In the genomic region with DNA sequence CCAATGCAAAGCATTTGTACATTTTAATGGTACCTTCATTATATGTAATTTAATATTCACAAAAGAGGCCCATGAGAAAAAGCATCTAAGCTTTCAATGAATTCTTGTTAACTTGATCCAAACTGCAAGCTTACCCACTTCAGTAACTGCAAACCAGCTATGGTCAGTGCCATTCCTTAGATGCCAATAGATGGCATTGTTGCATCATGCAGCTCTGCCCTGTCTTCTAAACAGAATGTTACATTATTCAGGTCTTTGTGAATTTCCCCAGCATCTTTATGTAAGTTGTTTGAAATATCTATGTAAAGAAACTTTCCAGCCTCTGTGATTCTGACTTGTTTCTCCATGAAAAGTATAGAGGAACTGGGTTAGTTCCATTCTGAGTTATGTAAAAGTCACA, we compare ENCODE assay signal across 18 mouse cellular contexts.
A peak's percentile ranks its signal among the peaks of the same experiment; 100 is the strongest.
DNase-seq lines count a peak whose midpoint lies in the region; ATAC-seq and TF ChIP-seq lines count a peak whose summit lies in the region.
"Had no signal": no experiment of that assay in that cellular context is flagged by ENCODE, and none has a peak within 500 bp of the region (broad histone marks: within the 10 kb centered on the region; RNA-seq: fewer than 3 reads in every experiment).

No protein-coding gene starts in this region.

- H3K9ac ChIP-seq in intestine, postnatal 0 days (ENCODE audit: low read depth, low read length): no peak overlapping the region
- H3K9ac ChIP-seq in intestine, embryonic 16.5 days (ENCODE audit: low read depth, low read length): no peak overlapping the region
- H3K9ac ChIP-seq: intestine, embryonic 15.5 days; liver, embryonic 12.5 days; midbrain, embryonic 12.5 days had no signal

- intact Hi-C loops in heart, postnatal 10 days (cut with DNase I): no loop called here

- no peak overlapping the region for H3K4me3 ChIP-seq in intestine, postnatal 0 days (ENCODE audit: low read depth, low read length)
- no peak overlapping the region for H3K4me3 ChIP-seq in intestine, embryonic 16.5 days (ENCODE audit: low read length)
- H3K4me3 ChIP-seq: heart, adult 2 months; intestine, embryonic 15.5 days; liver, embryonic 12.5 days; midbrain, embryonic 12.5 days had no signal

- H3K4me2 ChIP-seq in intestine, postnatal 0 days (replicated peaks; ENCODE audit: low read depth): no peak overlapping the region
- H3K4me2 ChIP-seq in intestine, embryonic 16.5 days (ENCODE audit: low read depth, low read length): no peak overlapping the region
- H3K4me2 ChIP-seq: intestine, embryonic 15.5 days; liver, embryonic 12.5 days; midbrain, embryonic 12.5 days had no signal

- H3K27me3 ChIP-seq in intestine, postnatal 0 days (replicated peaks; ENCODE audit: control insufficient read depth, insufficient read depth, low read length): no peaks in the 10 kb centered on the region
- no peaks in the 10 kb centered on the region for H3K27me3 ChIP-seq in intestine, embryonic 16.5 days (replicated peaks; ENCODE audit: control insufficient read depth, insufficient read depth, low read length)
- H3K27me3 ChIP-seq: intestine, embryonic 15.5 days; liver, embryonic 12.5 days; midbrain, embryonic 12.5 days had no signal

- H3K9me3 ChIP-seq in intestine, postnatal 0 days (ENCODE audit: control insufficient read depth): no peaks in the 10 kb centered on the region
- H3K9me3 ChIP-seq in intestine, embryonic 16.5 days (ENCODE audit: control insufficient read depth, low read length): no peaks in the 10 kb centered on the region
- H3K9me3 ChIP-seq: intestine, embryonic 15.5 days; liver, embryonic 12.5 days; midbrain, embryonic 12.5 days had no signal

- no peaks in the 10 kb centered on the region for H3K36me3 ChIP-seq in intestine, postnatal 0 days (ENCODE audit: control insufficient read depth, insufficient read depth)
- H3K36me3 ChIP-seq in intestine, embryonic 16.5 days (ENCODE audit: control insufficient read depth, insufficient read depth, low read length): no peaks in the 10 kb centered on the region
- H3K36me3 ChIP-seq: intestine, embryonic 15.5 days; liver, embryonic 12.5 days; midbrain, embryonic 12.5 days had no signal

- ATAC-seq in intestine, postnatal 0 days: no peak
- no peak for ATAC-seq in intestine, embryonic 16.5 days
- ATAC-seq: intestine, embryonic 15.5 days; liver, embryonic 12.5 days had no signal

- H3K4me1 ChIP-seq in intestine, postnatal 0 days (replicated peaks; ENCODE audit: control insufficient read depth, insufficient read depth, low read length): no peaks in the 10 kb centered on the region
- H3K4me1 ChIP-seq in intestine, embryonic 16.5 days (ENCODE audit: control insufficient read depth, insufficient read depth, low read length): no peaks in the 10 kb centered on the region
- H3K4me1 ChIP-seq: intestine, embryonic 15.5 days; liver, embryonic 12.5 days; midbrain, embryonic 12.5 days had no signal

- peak; percentile 24 to 33 for DNase-seq in cerebellum, postnatal 10 days
- DNase-seq in cerebellum, adult 11 months: no peak
- peak; percentile 4 for DNase-seq in 3134 (ENCODE audit: extremely low read depth, insufficient read length, low spot score)
- peak; percentile 11 for DNase-seq in adipocyte (ENCODE audit: low spot score)
- no peak for DNase-seq in heart, postnatal 10 days
- no peak for DNase-seq in thymus, postnatal 0 days (ENCODE audit: low spot score)
- DNase-seq: adrenal gland, adult 2 months; heart, adult 2 months; heart, postnatal 36 days; kidney, postnatal 36 days; lung, postnatal 10 days; right cerebral cortex, postnatal 14 days; thymus, postnatal 36 days had no signal

- TF ChIP-seq CTCF in intestine, postnatal 0 days (IDR thresholded peaks at IDR 0.05; ENCODE audit: low read depth): peak; percentile 44

- H3K27ac ChIP-seq in intestine, postnatal 0 days (ENCODE audit: low read depth, low read length): no peak overlapping the region
- no peak overlapping the region for H3K27ac ChIP-seq in intestine, embryonic 16.5 days (ENCODE audit: low read length)
- H3K27ac ChIP-seq: heart, adult 2 months; intestine, embryonic 15.5 days; liver, embryonic 12.5 days; midbrain, embryonic 12.5 days had no signal

Comparison
In these comparisons a context has a peak if more than half of its experiments do, and no peak if none do; other contexts are left out.
1. DNase-seq: peak in cerebellum, postnatal 10 days (2 of 2), 3134 (single experiment) and adipocyte (single experiment); none in cerebellum, adult 11 months (single experiment), heart, postnatal 10 days (0 of 2) and thymus, postnatal 0 days (single experiment).